Mouse (Mus musculus): ENCODE results near the gene Dlx2. TPM values are rescaled to one million over a fixed set of nuclear protein-coding genes. Genes with fewer than 3 reads are reported as not detected.

Gene Dlx2
- polyA plus RNA-seq, 1 experiment from 2014 or later: 38.4 TPM

Other genes with a start within 250 kb of the Dlx2 start
- gene Slc25a12, start 179.0 kb downstream of the Dlx2 start, polyA plus RNA-seq (2016; fragmentation: Nextera tagmentation; extraction: Ambion mirVana): 33.4 and 38.4 TPM in 2 replicates
- gene Hat1, start 157.8 kb downstream of the Dlx2 start, polyA plus RNA-seq (2016; fragmentation: Nextera tagmentation; extraction: Ambion mirVana): 197 and 204 TPM in 2 replicates
- gene Metap1d, start 93.5 kb downstream of the Dlx2 start, polyA plus RNA-seq (2016; fragmentation: Nextera tagmentation; extraction: Ambion mirVana): 29.1 and 29.6 TPM in 2 replicates
- gene Dlx1, start 18.6 kb downstream of the Dlx2 start, polyA plus RNA-seq (2016; fragmentation: Nextera tagmentation; extraction: Ambion mirVana): 46.1 and 69.6 TPM in 2 replicates
- 30.7 and 31.6 TPM in 2 replicates for gene Itga6, start 198.9 kb upstream of the Dlx2 start, polyA plus RNA-seq (2016; fragmentation: Nextera tagmentation; extraction: Ambion mirVana)